Mouse (Mus musculus): ENCODE measurements around the gene Selenos. TPM values are rescaled to one million over a fixed set of nuclear protein-coding genes. Genes with fewer than 3 reads are reported as not detected.

Gene Selenos
- polyA plus RNA-seq, 1 experiment from 2014 or later = 107 TPM

DNA sequence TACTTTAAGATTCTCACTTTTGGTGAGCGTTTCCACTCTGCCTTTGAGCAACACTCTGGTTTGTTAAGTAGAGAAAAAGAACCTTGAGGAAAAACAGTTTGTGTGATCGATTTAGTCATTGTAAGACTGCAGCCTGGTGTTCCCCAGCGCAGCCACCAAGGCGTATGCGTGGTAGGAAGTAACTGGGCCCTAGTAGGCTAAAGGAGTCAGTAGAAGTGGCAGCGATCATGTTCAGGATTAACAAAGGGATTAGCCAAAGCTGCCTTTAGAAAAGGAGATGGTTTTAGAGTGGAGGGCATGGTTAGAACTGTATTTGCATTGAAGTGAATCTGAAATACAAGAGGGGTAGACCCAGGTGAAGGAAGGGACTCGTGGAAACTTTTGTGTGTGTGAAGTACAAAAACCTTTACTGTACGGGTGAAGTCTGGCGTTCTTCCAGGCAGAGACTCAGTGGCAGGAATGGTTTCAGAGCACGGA, 31.2 kb downstream of the Selenos start:
- peak overlapping the region; percentile 87 for H3K27ac ChIP-seq
- ATAC-seq (replicated peaks; ENCODE audit: low FRiP score) = no peak
- H3K4me2 ChIP-seq = peak overlapping the region; percentile 84
- H3K9me3 ChIP-seq (replicated peaks) = no peaks in the 10 kb centered on the region
- whole genome bisulfite sequencing = 1% methylated on average over 10 of the region's 10 CpGs
- H3K27me3 ChIP-seq = no peaks in the 10 kb centered on the region
- H3K9ac ChIP-seq = peak overlapping the region; percentile 87
- H3K4me1 ChIP-seq = peaks cover 50% of the 10 kb centered on the region
- peak overlapping the region; percentile 75 for H3K4me3 ChIP-seq (replicated peaks)
- peaks cover 5% of the 10 kb centered on the region for H3K36me3 ChIP-seq

DNA sequence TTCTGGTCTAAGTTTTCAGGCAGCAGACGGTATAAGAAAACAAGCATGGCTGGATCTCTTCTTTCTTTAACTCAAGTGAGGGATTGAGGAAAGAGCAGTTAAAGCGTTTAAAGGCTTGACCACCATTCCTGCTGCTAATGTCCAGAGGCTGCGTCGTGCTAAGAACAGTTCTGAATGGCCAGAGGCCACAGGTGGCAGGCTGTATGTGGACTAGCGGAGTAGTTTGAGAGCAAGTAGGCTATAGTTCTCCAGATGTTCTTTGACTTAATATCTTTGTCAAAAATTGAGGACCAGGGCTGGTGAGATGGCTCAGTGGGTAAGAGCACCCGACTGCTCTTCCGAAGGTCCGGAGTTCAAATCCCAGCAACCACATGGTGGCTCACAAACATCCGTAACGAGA, 31.8 kb downstream of the Selenos start:
- Histone ChIP-seq H3K27me3 (no peaks in the 10 kb centered on the region), H3K4me2 (peak overlapping the region; percentile 84), H3K27ac (no peak overlapping the region), H3K4me3 (replicated peaks) (peak overlapping the region; percentile 75), H3K9ac (peak overlapping the region; percentile 87; the same call in 1 of the 2 replicates), H3K36me3 (peaks cover 5% of the 10 kb centered on the region), H3K9me3 (replicated peaks) (no peaks in the 10 kb centered on the region), H3K4me1 (peaks cover 55% of the 10 kb centered on the region)
- no peak for ATAC-seq (replicated peaks; ENCODE audit: low FRiP score)
- 53% methylated on average over 10 of the region's 10 CpGs for WGBS

DNA sequence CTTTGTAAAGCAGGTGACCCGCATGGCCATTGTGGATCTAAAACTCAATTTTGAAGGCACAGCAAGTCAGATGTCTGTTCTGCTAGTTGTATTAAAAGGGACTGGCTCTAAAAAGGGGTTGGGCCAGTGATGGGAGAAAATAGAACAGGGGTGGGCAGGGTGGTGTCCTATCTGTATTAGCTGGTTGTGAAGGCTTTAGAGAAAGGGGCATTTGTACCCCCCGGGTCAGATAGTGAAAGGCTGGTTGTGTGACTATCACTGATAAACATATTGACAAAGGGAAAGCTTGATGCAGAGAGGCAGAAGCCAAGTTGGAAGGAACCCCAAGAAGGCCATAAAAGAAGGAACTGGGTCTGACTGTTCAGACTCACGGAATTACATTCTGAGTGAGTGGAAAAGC, 34.1 kb downstream of the Selenos start:
- H3K9ac ChIP-seq = no peak overlapping the region
- H3K9me3 ChIP-seq (replicated peaks) = no peaks in the 10 kb centered on the region
- peaks cover 57% of the 10 kb centered on the region for H3K4me1 ChIP-seq
- WGBS = 91% methylated on average over 3 of the region's 3 CpGs
- no peak for ATAC-seq (replicated peaks; ENCODE audit: low FRiP score)
- H3K27me3 ChIP-seq = no peaks in the 10 kb centered on the region
- no peak overlapping the region for H3K27ac ChIP-seq
- peaks cover 5% of the 10 kb centered on the region for H3K36me3 ChIP-seq
- H3K4me2 ChIP-seq = no peak overlapping the region
- no peak overlapping the region for H3K4me3 ChIP-seq (replicated peaks)

DNA sequence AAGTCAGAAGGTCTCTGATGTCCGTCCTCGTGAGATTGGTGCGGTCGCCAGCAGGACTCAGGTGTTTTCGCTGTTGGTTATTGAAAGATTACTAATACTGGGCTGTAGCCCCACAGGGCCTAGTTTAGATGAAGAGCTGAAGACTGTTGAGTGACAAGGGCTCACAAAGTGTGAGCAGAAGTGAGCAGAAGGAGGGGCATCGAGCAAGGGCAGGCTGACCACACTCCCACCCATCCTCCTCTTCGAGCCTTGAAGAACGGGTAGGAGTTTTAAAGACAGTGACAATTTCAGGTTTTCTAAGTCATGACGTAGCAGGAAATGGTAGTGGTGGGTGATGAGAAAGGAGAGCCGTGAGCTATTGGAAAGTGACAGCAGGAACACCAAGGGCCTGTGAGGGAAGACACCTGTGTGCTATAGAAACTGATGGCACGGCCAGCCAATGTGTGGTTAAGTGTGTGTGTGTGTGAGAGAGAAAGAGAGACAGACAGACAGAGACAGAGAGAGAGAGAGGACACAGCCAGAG, 36.4 kb downstream of the Selenos start:
- Histone ChIP-seq H3K27ac (no peak overlapping the region), H3K36me3 (peaks cover 5% of the 10 kb centered on the region), H3K4me3 (replicated peaks) (no peak overlapping the region), H3K4me1 (peaks cover 64% of the 10 kb centered on the region), H3K9ac (no peak overlapping the region), H3K4me2 (no peak overlapping the region), H3K27me3 (no peaks in the 10 kb centered on the region), H3K9me3 (replicated peaks) (no peaks in the 10 kb centered on the region)
- no peak for ATAC-seq (replicated peaks; ENCODE audit: low FRiP score)
- 60% methylated on average over 11 of the region's 11 CpGs for WGBS

DNA sequence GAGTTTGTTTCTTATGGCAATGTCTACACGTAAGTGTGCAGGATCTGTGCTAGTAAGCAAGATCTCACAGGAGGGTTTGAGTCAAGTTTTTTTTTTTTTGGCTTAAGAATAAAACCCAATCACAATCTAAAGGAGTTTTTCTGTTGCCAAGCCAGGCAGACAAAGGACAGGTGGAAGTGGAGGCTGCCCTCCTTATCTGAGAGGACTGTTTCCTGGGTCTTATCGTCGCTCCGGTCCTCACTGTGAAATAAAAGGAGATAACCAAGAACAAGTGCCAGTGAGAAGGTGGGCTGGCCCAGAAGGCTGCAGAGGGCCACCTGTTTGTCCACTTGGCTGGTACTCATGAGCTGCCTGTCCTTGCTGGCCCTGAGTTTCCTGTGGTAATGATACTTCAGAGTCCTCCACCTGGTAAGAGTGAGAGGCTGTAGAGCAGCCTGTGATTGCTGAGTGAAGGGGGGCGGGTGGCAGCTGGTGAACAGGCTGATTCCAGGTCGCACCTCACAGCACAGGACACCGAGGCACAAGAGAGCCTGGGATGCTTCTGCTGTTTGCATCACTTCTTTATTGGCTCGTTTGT, 37.5 kb downstream of the Selenos start:
- Histone ChIP-seq H3K4me2 (no peak overlapping the region), H3K9me3 (replicated peaks) (no peaks in the 10 kb centered on the region), H3K9ac (no peak overlapping the region), H3K27me3 (no peaks in the 10 kb centered on the region), H3K27ac (no peak overlapping the region), H3K4me1 (peaks cover 60% of the 10 kb centered on the region), H3K4me3 (replicated peaks) (no peak overlapping the region), H3K36me3 (peaks cover 5% of the 10 kb centered on the region)
- ATAC-seq (replicated peaks; ENCODE audit: low FRiP score) = no peak
- 73% methylated on average over 8 of the region's 8 CpGs for WGBS

DNA sequence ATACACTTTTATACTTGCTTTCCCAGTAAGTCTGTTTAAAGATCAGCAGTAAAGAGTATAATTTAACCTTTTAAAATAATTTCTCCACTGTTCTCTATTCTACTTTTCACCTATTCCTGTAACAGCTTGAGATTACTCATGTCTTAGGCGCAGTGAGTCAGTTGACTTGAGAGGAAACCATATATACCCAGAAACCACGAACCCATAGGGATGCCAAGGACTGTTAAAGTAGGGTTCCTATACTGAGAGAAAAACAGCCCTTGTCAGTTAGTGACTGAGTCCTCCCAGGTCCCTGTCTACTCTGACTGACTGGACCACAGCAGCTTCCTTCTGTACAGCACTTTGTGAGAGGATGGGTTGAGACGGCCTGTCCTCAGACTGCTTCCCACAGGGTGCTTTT, 38.6 kb downstream of the Selenos start:
- Histone ChIP-seq H3K36me3 (peaks cover 5% of the 10 kb centered on the region), H3K4me1 (peaks cover 56% of the 10 kb centered on the region), H3K27ac (no peak overlapping the region), H3K9me3 (replicated peaks) (no peaks in the 10 kb centered on the region), H3K27me3 (no peaks in the 10 kb centered on the region), H3K4me3 (replicated peaks) (no peak overlapping the region), H3K9ac (no peak overlapping the region), H3K4me2 (no peak overlapping the region)
- 80% methylated on average over 3 of the region's 3 CpGs for WGBS
- ATAC-seq (replicated peaks; ENCODE audit: low FRiP score) = no peak

DNA sequence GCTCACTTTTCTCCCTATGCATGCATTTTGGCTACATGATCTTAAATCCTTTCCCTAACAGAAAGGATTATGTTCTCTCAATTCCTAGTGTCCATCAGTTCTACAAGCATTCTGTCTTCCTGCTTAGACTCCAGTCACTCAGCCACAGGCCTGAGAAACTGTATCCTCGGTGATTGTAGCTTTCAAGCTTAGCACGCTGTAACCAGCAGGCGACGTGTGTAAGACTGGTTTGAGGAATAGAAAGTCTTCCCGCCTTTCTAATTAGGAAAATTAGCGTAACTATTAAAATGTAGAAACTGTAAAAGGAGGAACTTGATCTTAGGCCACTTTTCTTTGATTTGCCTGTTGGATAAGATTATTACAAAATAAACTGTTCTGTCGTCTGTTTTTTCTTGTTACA, 39.3 kb downstream of the Selenos start:
- H3K4me2 ChIP-seq = no peak overlapping the region
- no peaks in the 10 kb centered on the region for H3K9me3 ChIP-seq (replicated peaks)
- 71% methylated on average over 7 of the region's 7 CpGs for WGBS
- H3K9ac ChIP-seq = no peak overlapping the region
- peaks cover 53% of the 10 kb centered on the region for H3K4me1 ChIP-seq
- ATAC-seq (replicated peaks; ENCODE audit: low FRiP score) = no peak
- no peak overlapping the region for H3K27ac ChIP-seq
- peaks cover 5% of the 10 kb centered on the region for H3K36me3 ChIP-seq
- H3K27me3 ChIP-seq = no peaks in the 10 kb centered on the region
- H3K4me3 ChIP-seq (replicated peaks) = no peak overlapping the region

DNA sequence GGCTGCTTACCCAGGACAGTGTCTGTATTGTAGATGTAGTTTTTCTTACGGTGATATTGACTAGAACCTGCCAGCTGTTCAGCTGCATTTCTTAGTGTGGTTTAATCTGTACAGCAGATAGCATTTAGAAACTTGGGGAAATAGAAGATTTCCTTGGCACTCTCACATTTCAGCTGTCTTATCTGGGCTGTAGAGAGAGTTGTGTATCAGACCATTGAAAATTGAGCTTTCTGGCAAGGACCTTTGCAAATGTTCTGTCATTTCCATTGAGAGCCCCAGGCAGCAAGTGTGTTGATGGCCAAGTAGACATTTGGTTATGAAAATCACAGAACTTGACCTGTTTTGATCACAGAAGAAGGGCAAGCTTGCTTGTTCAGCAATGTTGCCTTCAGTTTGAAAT, 40.7 kb downstream of the Selenos start:
- H3K36me3 ChIP-seq = peaks cover 2% of the 10 kb centered on the region
- H3K4me3 ChIP-seq (replicated peaks) = no peak overlapping the region
- no peaks in the 10 kb centered on the region for H3K27me3 ChIP-seq
- ATAC-seq (replicated peaks; ENCODE audit: low FRiP score) = no peak
- no peak overlapping the region for H3K27ac ChIP-seq
- H3K4me1 ChIP-seq = peaks cover 49% of the 10 kb centered on the region
- 61% methylated on average over 1 of the region's 1 CpGs for WGBS
- H3K9ac ChIP-seq = no peak overlapping the region
- H3K4me2 ChIP-seq = no peak overlapping the region
- no peaks in the 10 kb centered on the region for H3K9me3 ChIP-seq (replicated peaks)

DNA sequence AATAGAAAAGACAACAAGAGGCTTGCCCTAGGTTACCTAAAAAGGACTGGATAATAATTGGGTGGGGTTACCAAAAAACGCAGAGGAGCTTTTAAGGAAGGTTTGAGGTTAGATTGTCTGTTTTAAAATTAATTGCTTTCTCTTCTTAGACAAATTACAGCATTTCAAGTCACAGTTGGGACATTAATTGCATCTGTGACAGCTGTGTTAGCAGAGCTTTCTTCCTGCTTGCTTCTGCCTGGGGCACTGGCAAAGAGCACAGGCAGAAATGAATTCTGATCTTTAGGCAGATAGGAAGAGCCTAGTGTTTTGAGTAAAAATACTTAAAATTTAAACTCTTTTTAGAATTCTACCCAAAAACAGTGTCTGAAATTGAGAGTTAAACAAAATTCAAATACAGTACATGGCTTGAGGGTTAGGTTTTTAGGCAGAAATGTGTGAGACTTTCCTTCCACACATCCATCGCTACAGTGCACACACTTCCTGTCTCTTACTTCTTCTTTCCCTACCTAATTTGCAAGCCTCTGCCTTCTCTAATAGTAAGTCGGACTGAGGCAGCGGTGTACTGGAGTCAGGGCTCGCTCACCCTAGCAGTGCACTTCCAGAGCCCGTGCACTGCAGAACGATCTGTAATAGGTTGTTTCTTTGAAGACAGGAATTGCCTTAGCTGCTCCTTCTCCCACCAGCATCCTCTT, 41.4 kb downstream of the Selenos start:
- peaks cover 9% of the 10 kb centered on the region for H3K36me3 ChIP-seq
- no peak for ATAC-seq (replicated peaks; ENCODE audit: low FRiP score)
- H3K4me3 ChIP-seq (replicated peaks) = no peak overlapping the region
- peak overlapping the region; percentile 46 for H3K27ac ChIP-seq
- H3K9me3 ChIP-seq (replicated peaks) = no peaks in the 10 kb centered on the region
- WGBS = 43% methylated on average over 7 of the region's 7 CpGs
- peaks cover 42% of the 10 kb centered on the region for H3K4me1 ChIP-seq
- H3K4me2 ChIP-seq = no peak overlapping the region
- no peak overlapping the region for H3K9ac ChIP-seq
- H3K27me3 ChIP-seq = no peaks in the 10 kb centered on the region

DNA sequence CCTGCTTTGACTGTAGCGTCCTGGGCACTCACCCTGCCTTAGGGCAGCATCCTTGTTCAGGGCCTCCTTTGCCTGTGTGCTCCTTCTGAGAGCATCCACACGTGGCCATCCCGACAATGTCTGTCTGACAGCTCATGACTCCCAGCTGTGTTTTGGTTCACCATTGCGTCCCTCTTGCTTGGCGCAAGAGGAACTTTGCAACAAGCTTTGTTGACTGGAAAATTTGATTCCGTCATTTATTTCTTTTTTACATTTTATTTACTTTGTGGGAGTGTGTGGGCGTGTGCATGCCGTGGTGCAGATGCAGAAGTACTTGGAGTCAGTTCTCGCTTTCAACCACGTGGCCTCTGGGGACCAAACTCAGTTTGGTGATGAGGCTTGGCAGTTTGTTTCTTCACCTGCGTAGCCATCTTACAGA, 45.1 kb downstream of the Selenos start:
- no peak overlapping the region for H3K9ac ChIP-seq
- 42% methylated on average over 11 of the region's 11 CpGs for WGBS
- 0 out of 2 replicates have a peak, but pooled peaks have one; percentile 36 for ATAC-seq (replicated peaks; ENCODE audit: low FRiP score)
- H3K4me2 ChIP-seq = no peak overlapping the region
- H3K4me3 ChIP-seq (replicated peaks) = no peak overlapping the region
- H3K9me3 ChIP-seq (replicated peaks) = no peaks in the 10 kb centered on the region
- peaks cover 34% of the 10 kb centered on the region for H3K36me3 ChIP-seq
- no peak overlapping the region; the same call in 1 of the 2 replicates for H3K27ac ChIP-seq
- H3K27me3 ChIP-seq = no peaks in the 10 kb centered on the region
- peaks cover 28% of the 10 kb centered on the region for H3K4me1 ChIP-seq

DNA sequence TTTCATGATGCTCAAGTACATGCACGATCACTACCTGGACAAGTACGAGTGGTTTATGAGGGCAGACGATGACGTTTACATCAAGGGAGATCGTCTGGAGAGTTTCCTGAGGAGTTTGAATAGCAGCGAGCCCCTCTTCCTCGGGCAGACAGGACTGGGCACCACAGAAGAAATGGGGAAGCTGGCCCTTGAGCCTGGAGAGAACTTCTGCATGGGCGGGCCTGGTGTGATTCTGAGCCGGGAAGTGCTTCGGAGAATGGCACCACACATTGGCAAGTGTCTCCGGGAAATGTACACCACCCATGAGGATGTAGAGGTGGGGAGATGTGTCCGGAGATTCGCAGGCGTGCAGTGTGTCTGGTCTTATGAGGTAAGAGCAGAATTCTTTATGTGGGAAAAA, 45.9 kb downstream of the Selenos start:
- WGBS = 84% methylated on average over 14 of the region's 14 CpGs
- H3K27ac ChIP-seq = no peak overlapping the region
- H3K27me3 ChIP-seq = no peaks in the 10 kb centered on the region
- no peak overlapping the region for H3K4me2 ChIP-seq
- H3K4me3 ChIP-seq (replicated peaks) = no peak overlapping the region
- H3K9me3 ChIP-seq (replicated peaks) = no peaks in the 10 kb centered on the region
- H3K9ac ChIP-seq = no peak overlapping the region
- H3K36me3 ChIP-seq = peaks cover 38% of the 10 kb centered on the region
- H3K4me1 ChIP-seq = peaks cover 20% of the 10 kb centered on the region
- ATAC-seq (replicated peaks; ENCODE audit: low FRiP score) = no peak

DNA sequence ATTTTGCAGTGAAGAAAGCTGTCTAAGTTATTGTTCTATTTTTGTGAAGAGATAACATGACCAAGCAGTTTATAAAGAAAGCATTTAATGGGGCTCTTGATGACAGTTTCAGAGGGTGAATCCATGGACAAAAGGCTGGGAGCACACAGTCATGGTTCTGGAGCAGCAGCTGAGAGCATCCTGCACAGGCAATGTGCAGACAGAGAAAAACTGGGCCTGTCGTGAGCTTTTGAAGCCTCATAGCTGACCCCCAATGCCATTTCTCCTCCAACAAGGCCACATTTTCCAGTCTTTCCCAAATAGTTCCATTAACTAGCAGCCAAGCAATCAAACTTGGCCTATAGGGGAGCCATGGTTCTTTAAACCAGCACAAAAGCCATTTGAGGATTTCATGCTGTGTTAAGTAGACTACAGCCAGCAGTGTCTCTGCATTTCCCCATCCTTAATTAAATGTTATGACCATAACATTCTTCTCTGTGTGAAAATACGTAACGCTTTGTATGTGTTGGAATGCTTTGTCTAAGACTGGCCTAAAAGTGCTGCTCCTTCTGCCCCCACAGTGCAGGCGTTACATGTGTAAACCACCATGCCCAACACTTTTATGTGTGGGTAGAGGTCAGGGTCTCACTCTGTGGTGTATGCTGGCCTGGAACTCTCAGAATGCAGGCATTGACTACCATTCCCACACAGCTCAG, 48.6 kb downstream of the Selenos start:
- Histone ChIP-seq H3K36me3 (peaks cover 53% of the 10 kb centered on the region), H3K27me3 (no peaks in the 10 kb centered on the region), H3K27ac (no peak overlapping the region), H3K4me2 (no peak overlapping the region), H3K4me3 (replicated peaks) (no peak overlapping the region), H3K9ac (no peak overlapping the region), H3K9me3 (replicated peaks) (no peaks in the 10 kb centered on the region), H3K4me1 (peaks cover 11% of the 10 kb centered on the region)
- 78% methylated on average over 4 of the region's 4 CpGs for WGBS
- ATAC-seq (replicated peaks; ENCODE audit: low FRiP score) = no peak
